Mouse (Mus musculus) olfactory bulb, adult 2 months (tissue): ENCODE data around the gene Pknox2.

ENCODE experiments used
- CTCF ChIP-seq: fragments of 200-500 bp; IDR thresholded peaks from 2 replicates; pipeline ENCODE4 v1.5.1; 2012; ENCODE audit warnings: low read depth, mild to moderate bottlenecking, low read length, moderate library complexity; ENCODE audit not compliant: insufficient read depth
- POLR2A ChIP-seq: fragments of 200-500 bp; IDR thresholded peaks from 2 replicates; pipeline ENCODE4 v1.6.1; 2012; ENCODE audit warnings: mild to moderate bottlenecking, low read depth, low read length, moderate library complexity; ENCODE audit not compliant: insufficient read depth

DNA sequence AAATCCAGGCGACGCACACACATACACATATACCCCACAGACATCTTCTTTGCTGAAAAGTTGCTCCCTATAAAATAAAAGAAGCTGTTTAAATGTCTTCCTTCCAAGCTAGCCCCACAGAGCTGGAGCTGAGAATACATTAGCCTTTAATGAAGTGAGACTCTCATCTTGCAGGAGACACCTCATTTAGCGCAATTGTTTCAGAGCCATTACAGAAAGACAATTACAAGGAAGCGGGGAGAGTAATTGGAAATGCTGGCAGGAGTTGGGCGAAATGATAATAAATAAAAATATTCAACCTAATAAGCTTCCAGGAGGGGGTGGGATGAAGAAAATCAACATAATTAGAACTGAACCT is 79.8 kb downstream of the Pknox2 start:
- TF ChIP-seq CTCF = no peak
- TF ChIP-seq POLR2A = no peak
